Mouse (Mus musculus): ENCODE results near the gene Myof. TPM values are rescaled to one million over a fixed set of nuclear protein-coding genes. Genes with fewer than 3 reads are reported as not detected.
A peak's percentile ranks its signal among the peaks of the same experiment; 100 is the strongest.

Myof gene
- 24.0 and 24.6 TPM in 2 replicates for polyA plus RNA-seq (2014; fragmentation: Nextera tagmentation; extraction: Ambion mirVana)

DNA sequence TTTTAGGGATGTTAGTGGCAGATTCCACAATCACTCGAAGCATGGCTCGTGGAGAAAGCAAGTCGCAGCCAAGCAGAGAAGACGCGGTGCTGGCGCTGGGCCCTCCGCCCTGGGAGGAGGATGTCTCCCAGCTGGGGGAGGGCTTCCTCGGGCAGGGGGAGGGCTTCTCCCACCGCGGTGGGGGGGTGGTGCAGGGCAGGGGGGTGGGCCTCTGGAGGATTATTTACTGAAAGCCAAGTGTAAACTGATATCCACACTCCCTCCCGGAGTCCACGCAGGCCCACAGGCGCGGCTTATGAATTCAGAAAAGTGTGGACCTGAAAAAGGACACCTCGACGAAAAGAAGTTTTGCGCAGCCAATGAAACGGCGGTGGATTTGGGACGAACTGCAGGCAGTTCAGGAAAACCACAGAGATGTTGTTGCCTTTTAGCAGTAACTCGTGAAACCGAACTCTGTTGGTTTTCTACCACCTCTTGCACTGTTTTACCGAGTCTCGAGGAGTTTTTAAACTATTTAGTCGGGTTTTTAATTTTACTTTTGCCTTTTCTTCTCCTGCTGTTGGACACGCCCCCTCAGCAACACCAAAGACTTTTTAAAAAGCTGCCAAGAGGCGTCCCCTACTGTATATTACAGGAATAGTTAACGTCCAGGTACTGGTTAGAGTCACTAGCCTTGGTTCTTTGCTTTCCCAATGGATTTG, at the start of gene Myof:
Myof (minus strand) TSS at position 297 of the 701 bp plus-strand sequence.
- ATAC-seq (ENCODE audit: low read depth), result peak; percentile 85
- Histone ChIP-seq H3K9me3 (ENCODE audit: control insufficient read depth, low read length) (no peaks in the 10 kb centered on the region), H3K4me1 (ENCODE audit: control insufficient read depth, insufficient read depth, low read length) (peaks cover 9% of the 10 kb centered on the region; the same call in 1 of the 2 replicates), H3K4me3 (ENCODE audit: low read depth, low read length) (peak within 1 kb of the TSS; percentile 45), H3K36me3 (ENCODE audit: control insufficient read depth, insufficient read depth, low read length) (no peaks in the 10 kb centered on the region), H3K4me2 (ENCODE audit: low read depth, low read length) (peak within 1 kb of the TSS; percentile 72), H3K27ac (replicated peaks; ENCODE audit: low read depth, low read length) (peak within 1 kb of the TSS; percentile 82), H3K9ac (ENCODE audit: low read depth, low read length) (peak within 1 kb of the TSS; percentile 63), H3K27me3 (replicated peaks; ENCODE audit: control insufficient read depth, insufficient read depth, low read length) (no peaks in the 10 kb centered on the region)
- 0% methylated on average over 28 of the region's 28 CpGs for WGBS
- DNase-seq (ENCODE audit: low spot score), result peak; percentile 91

DNA sequence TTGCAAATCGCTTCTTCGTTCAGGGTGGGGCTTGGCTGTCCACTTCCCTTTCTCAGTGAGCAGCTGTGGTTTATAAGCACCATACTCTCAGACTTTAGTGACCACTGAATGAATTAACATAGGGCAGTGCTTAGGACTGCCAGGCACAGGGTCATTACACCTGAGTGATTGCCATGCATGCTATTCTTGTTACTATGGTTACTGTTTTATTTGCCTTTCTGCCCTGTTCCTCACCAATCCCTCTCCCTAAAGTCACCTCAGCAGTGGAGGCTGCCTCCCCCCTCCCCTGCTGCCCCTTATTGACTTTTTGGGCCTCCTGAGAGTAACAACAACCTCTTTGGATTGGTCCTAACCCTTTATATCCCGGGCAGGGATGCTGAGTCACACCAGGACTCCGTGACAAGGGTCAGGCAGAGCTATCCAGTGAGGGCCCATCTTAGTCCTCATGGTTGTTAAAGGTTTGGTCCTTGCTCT, 48.2 kb upstream of the Myof start:
- Histone ChIP-seq H3K9ac (ENCODE audit: low read depth, low read length) (no peak overlapping the region), H3K9me3 (ENCODE audit: control insufficient read depth, low read length) (no peaks in the 10 kb centered on the region), H3K4me3 (ENCODE audit: low read depth, low read length) (no peak overlapping the region), H3K36me3 (ENCODE audit: control insufficient read depth, insufficient read depth, low read length) (no peaks in the 10 kb centered on the region), H3K4me1 (ENCODE audit: control insufficient read depth, insufficient read depth, low read length) (no peaks in the 10 kb centered on the region), H3K4me2 (ENCODE audit: low read depth, low read length) (no peak overlapping the region), H3K27ac (replicated peaks; ENCODE audit: low read depth, low read length) (no peak overlapping the region), H3K27me3 (replicated peaks; ENCODE audit: control insufficient read depth, insufficient read depth, low read length) (peaks cover 26% of the 10 kb centered on the region)
- ATAC-seq (ENCODE audit: low read depth), result no peak
- WGBS, result 59% methylated on average over 4 of the region's 4 CpGs
- no peak for DNase-seq (ENCODE audit: low spot score)

GRCm38 (mm10) chr19:38089358-38089757, 46.0 kb upstream of the Myof start:
- no peaks in the 10 kb centered on the region for H3K36me3 ChIP-seq (ENCODE audit: control insufficient read depth, insufficient read depth, low read length)
- no peak overlapping the region for H3K27ac ChIP-seq (replicated peaks; ENCODE audit: low read depth, low read length)
- no peaks in the 10 kb centered on the region for H3K4me1 ChIP-seq (ENCODE audit: control insufficient read depth, insufficient read depth, low read length)
- ATAC-seq (ENCODE audit: low read depth) (no peak), DNase-seq (ENCODE audit: low spot score) (no peak)
- 68% methylated on average over 8 of the region's 8 CpGs for WGBS
- H3K9me3 ChIP-seq (ENCODE audit: control insufficient read depth, low read length), result no peaks in the 10 kb centered on the region
- no peak overlapping the region for H3K4me2 ChIP-seq (ENCODE audit: low read depth, low read length)
- peaks cover 6% of the 10 kb centered on the region for H3K27me3 ChIP-seq (replicated peaks; ENCODE audit: control insufficient read depth, insufficient read depth, low read length)
- no peak overlapping the region for H3K9ac ChIP-seq (ENCODE audit: low read depth, low read length)
- no peak overlapping the region for H3K4me3 ChIP-seq (ENCODE audit: low read depth, low read length)

GRCm38 (mm10) chr19:38086948-38087551, 43.7 kb upstream of the Myof start:
- H3K27ac ChIP-seq (replicated peaks; ENCODE audit: low read depth, low read length), result no peak overlapping the region
- H3K4me2 ChIP-seq (ENCODE audit: low read depth, low read length), result no peak overlapping the region
- H3K36me3 ChIP-seq (ENCODE audit: control insufficient read depth, insufficient read depth, low read length), result no peaks in the 10 kb centered on the region
- 57% methylated on average over 10 of the region's 11 CpGs for WGBS
- H3K9me3 ChIP-seq (ENCODE audit: control insufficient read depth, low read length), result no peaks in the 10 kb centered on the region
- DNase-seq (ENCODE audit: low spot score) (peak; percentile 68), ATAC-seq (ENCODE audit: low read depth) (peak; percentile 70; the same call in 1 of the 2 replicates)
- H3K4me1 ChIP-seq (ENCODE audit: control insufficient read depth, insufficient read depth, low read length), result no peaks in the 10 kb centered on the region
- no peak overlapping the region for H3K4me3 ChIP-seq (ENCODE audit: low read depth, low read length)
- H3K27me3 ChIP-seq (replicated peaks; ENCODE audit: control insufficient read depth, insufficient read depth, low read length), result no peaks in the 10 kb centered on the region; the same call in 1 of the 2 replicates
- 0 out of 2 replicates have a peak overlapping the region, but pooled peaks have one; percentile 10 for H3K9ac ChIP-seq (ENCODE audit: low read depth, low read length)

DNA sequence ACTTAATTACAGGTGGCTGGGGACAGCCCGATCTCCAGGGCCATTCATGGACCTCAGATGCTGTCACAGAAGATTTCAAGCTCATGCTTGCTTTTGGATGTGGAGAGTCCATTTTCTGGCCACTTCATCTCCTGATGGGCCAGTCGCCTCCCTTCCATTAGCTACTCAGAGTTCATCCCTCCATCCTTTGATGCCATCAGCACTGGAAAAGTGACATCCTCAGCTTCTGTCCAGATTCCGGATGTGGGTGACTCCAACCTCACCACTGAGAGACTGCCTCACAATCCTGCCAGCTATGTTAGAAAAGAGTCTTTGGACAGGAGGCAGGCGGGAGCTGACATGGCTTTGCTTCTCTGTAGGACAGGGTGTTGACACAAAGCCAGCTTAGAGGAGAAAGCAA, 42.5 kb upstream of the Myof start:
- no peak for DNase-seq (ENCODE audit: low spot score)
- H3K27me3 ChIP-seq (replicated peaks; ENCODE audit: control insufficient read depth, insufficient read depth, low read length), result no peaks in the 10 kb centered on the region; the same call in 1 of the 2 replicates
- no peak for ATAC-seq (ENCODE audit: low read depth)
- H3K4me2 ChIP-seq (ENCODE audit: low read depth, low read length), result no peak overlapping the region
- no peaks in the 10 kb centered on the region for H3K4me1 ChIP-seq (ENCODE audit: control insufficient read depth, insufficient read depth, low read length)
- H3K36me3 ChIP-seq (ENCODE audit: control insufficient read depth, insufficient read depth, low read length), result no peaks in the 10 kb centered on the region
- no peak overlapping the region for H3K27ac ChIP-seq (replicated peaks; ENCODE audit: low read depth, low read length)
- H3K4me3 ChIP-seq (ENCODE audit: low read depth, low read length), result no peak overlapping the region
- no peaks in the 10 kb centered on the region for H3K9me3 ChIP-seq (ENCODE audit: control insufficient read depth, low read length)
- no peak overlapping the region for H3K9ac ChIP-seq (ENCODE audit: low read depth, low read length)
- 87% methylated on average over 4 of the region's 4 CpGs for WGBS

DNA sequence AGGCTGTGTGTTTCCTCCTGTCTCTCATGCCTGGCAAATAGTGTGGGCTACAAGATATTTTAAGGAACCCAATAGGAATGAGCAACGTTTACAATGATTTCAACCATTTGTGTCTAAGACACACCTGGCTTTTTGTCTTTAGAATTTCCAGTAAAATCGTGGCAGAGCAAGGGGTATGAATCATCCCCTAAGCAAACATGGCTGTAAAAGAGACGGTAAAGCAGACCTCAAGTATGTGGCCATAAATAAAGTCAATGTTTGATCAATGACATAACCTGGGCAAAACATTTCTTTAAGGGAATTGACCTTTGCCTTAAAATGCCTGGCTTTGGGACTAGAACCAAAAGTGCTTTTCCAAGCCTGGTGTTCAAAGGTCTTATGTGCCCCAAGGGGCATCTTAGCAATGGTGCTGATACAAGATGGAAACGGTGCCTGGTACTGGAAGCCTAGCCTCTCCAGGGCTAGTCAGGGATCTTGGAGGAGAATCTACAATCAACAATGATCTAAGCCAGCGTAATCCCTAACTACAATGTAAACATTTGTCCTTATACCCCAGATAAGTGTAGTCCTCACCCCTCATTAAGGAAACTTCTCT, 39.7 kb upstream of the Myof start:
- Histone ChIP-seq H3K9ac (ENCODE audit: low read depth, low read length) (no peak overlapping the region), H3K27ac (replicated peaks; ENCODE audit: low read depth, low read length) (no peak overlapping the region), H3K36me3 (ENCODE audit: control insufficient read depth, insufficient read depth, low read length) (no peaks in the 10 kb centered on the region), H3K4me1 (ENCODE audit: control insufficient read depth, insufficient read depth, low read length) (no peaks in the 10 kb centered on the region), H3K9me3 (ENCODE audit: control insufficient read depth, low read length) (no peaks in the 10 kb centered on the region), H3K4me3 (ENCODE audit: low read depth, low read length) (no peak overlapping the region), H3K4me2 (ENCODE audit: low read depth, low read length) (no peak overlapping the region), H3K27me3 (replicated peaks; ENCODE audit: control insufficient read depth, insufficient read depth, low read length) (no peaks in the 10 kb centered on the region; the same call in 1 of the 2 replicates)
- DNase-seq (ENCODE audit: low spot score), result no peak
- ATAC-seq (ENCODE audit: low read depth), result no peak
- WGBS, result 68% methylated on average over 5 of the region's 5 CpGs

- Histone ChIP-seq H3K27me3 (replicated peaks; ENCODE audit: control insufficient read depth, insufficient read depth, low read length) (no peaks in the 10 kb centered on the region), H3K9me3 (ENCODE audit: control insufficient read depth, low read length) (no peaks in the 10 kb centered on the region), H3K27ac (replicated peaks; ENCODE audit: low read depth, low read length) (no peak overlapping the region), H3K36me3 (ENCODE audit: control insufficient read depth, insufficient read depth, low read length) (no peaks in the 10 kb centered on the region), H3K4me3 (ENCODE audit: low read depth, low read length) (no peak overlapping the region), H3K4me2 (ENCODE audit: low read depth, low read length) (no peak overlapping the region), H3K9ac (ENCODE audit: low read depth, low read length) (no peak overlapping the region), H3K4me1 (ENCODE audit: control insufficient read depth, insufficient read depth, low read length) (no peaks in the 10 kb centered on the region)
- 68% methylated on average over 3 of the region's 3 CpGs for WGBS
- DNase-seq (ENCODE audit: low spot score) (no peak), ATAC-seq (ENCODE audit: low read depth) (no peak)
These were observed 38.0 kb upstream of the Myof start for GRCm38 (mm10) chr19:38081361-38081760.

GRCm38 (mm10) chr19:38077851-38078540, 34.6 kb upstream of the Myof start:
- H3K36me3 ChIP-seq (ENCODE audit: control insufficient read depth, insufficient read depth, low read length), result peaks cover 9% of the 10 kb centered on the region
- H3K9me3 ChIP-seq (ENCODE audit: control insufficient read depth, low read length), result no peaks in the 10 kb centered on the region
- ATAC-seq (ENCODE audit: low read depth), result no peak
- no peak overlapping the region for H3K9ac ChIP-seq (ENCODE audit: low read depth, low read length)
- H3K4me3 ChIP-seq (ENCODE audit: low read depth, low read length), result no peak overlapping the region
- no peaks in the 10 kb centered on the region for H3K4me1 ChIP-seq (ENCODE audit: control insufficient read depth, insufficient read depth, low read length)
- no peak overlapping the region for H3K4me2 ChIP-seq (ENCODE audit: low read depth, low read length)
- H3K27ac ChIP-seq (replicated peaks; ENCODE audit: low read depth, low read length), result no peak overlapping the region
- H3K27me3 ChIP-seq (replicated peaks; ENCODE audit: control insufficient read depth, insufficient read depth, low read length), result no peaks in the 10 kb centered on the region
- no peak for DNase-seq (ENCODE audit: low spot score)
- 66% methylated on average over 3 of the region's 3 CpGs for WGBS

Measured in embryonic facial prominence, embryonic 14.5 days (tissue).